Mouse (Mus musculus) spleen, adult 2 months (tissue): ENCODE data around the gene Slc23a2.

Source experiments
- CTCF ChIP-seq: fragments of 200-500 bp; IDR thresholded peaks from 2 replicates; pipeline ENCODE4 v1.5.1; 2011; ENCODE audit warnings: mild to moderate bottlenecking, inconsistent platforms; ENCODE audit not compliant: insufficient read depth, insufficient read length, insufficient replicate concordance; ENCODE audit errors: extremely low read depth
- POLR2A ChIP-seq: fragments of 200-500 bp; IDR thresholded peaks from 2 replicates; pipeline ENCODE4 v1.6.1; 2011; ENCODE audit warnings: low read depth, low read length, inconsistent platforms

- TF ChIP-seq POLR2A: no peak
- no peak for TF ChIP-seq CTCF
Measured at GRCm38 (mm10) chr2:132163626-132164025, 18.7 kb upstream of the Slc23a2 start.
